Mouse (Mus musculus) hindbrain, embryonic 12.5 days (tissue): Measurements from ENCODE around the gene Cyp2ab1. TPM values are rescaled to one million over a fixed set of nuclear protein-coding genes. Genes with fewer than 3 reads are reported as not detected.

Source experiments
- ATAC-seq: fragments of 200-750 bp; cut with Nextera tagmentation; 2 replicates; pipeline ENCODE4 v1.8.0; 2017; ENCODE audit warnings: moderate TSS enrichment; ENCODE audit not compliant: low FRiP score
- H3K27ac ChIP-seq: fragments of 300-500 bp; sonication (generic); 2 replicates; pipeline ENCODE4 v1.5.1; 2016; ENCODE audit warnings: mild to moderate bottlenecking
- H3K27me3 ChIP-seq: fragments of 300-500 bp; sonication (generic); 2 replicates; pipeline ENCODE4 v1.6.1; 2016; ENCODE audit warnings: mild to moderate bottlenecking
- H3K36me3 ChIP-seq: fragments of 300-500 bp; sonication (generic); 2 replicates; pipeline ENCODE4 v1.6.1; 2016; ENCODE audit warnings: mild to moderate bottlenecking
- H3K4me1 ChIP-seq: fragments of 300-500 bp; sonication (generic); 2 replicates; pipeline ENCODE4 v1.6.1; 2016
- H3K4me2 ChIP-seq: fragments of 300-500 bp; sonication (generic); replicated peaks from 2 replicates; pipeline ENCODE4 v1.6.1; 2016; ENCODE audit warnings: mild to moderate bottlenecking
- H3K4me3 ChIP-seq: fragments of 300-500 bp; sonication (generic); 2 replicates; pipeline ENCODE4 v1.5.1; 2016; ENCODE audit warnings: mild to moderate bottlenecking
- H3K9ac ChIP-seq: fragments of 300-500 bp; sonication (generic); 2 replicates; pipeline ENCODE4 v1.6.1; 2016; ENCODE audit warnings: mild to moderate bottlenecking, moderate library complexity
- H3K9me3 ChIP-seq: fragments of 300-500 bp; sonication (generic); replicated peaks from 2 replicates; pipeline ENCODE4 v1.6.1; 2016; ENCODE audit warnings: mild to moderate bottlenecking
- WGBS: fragments of 180-500 bp; shearing (Covaris S2); methylation state at CpG from one replicate; pipeline ENCODE4 v1.1.7; 2016; 5-methylcytosine and 5-hydroxymethylcytosine counted together
- polyA plus RNA-seq: library from polyadenylated mRNA; unstranded; fragments of >200 nt; fragmentation: Nextera tagmentation; extraction: Ambion mirVana; gene quantifications from 2 replicates; pipeline ENCODE4 v1.2.1, GENCODE M21; 2016

The Cyp2ab1 gene
- polyA plus RNA-seq, 1 experiment from 2014 or later = not detected

GRCm38 (mm10) chr16:20323907-20324306, 1.3 kb downstream of the Cyp2ab1 start:
- H3K4me2 ChIP-seq = no peak overlapping the region
- no peak overlapping the region for H3K9ac ChIP-seq
- no peak for ATAC-seq
- H3K9me3 ChIP-seq = no peaks in the 10 kb centered on the region
- no peaks in the 10 kb centered on the region for H3K4me1 ChIP-seq
- no peaks in the 10 kb centered on the region; the same call in 1 of the 2 replicates for H3K36me3 ChIP-seq
- 85% methylated on average over 5 of the region's 5 CpGs for WGBS
- no peaks in the 10 kb centered on the region for H3K27me3 ChIP-seq
- H3K27ac ChIP-seq = no peak overlapping the region
- no peak overlapping the region for H3K4me3 ChIP-seq

DNA sequence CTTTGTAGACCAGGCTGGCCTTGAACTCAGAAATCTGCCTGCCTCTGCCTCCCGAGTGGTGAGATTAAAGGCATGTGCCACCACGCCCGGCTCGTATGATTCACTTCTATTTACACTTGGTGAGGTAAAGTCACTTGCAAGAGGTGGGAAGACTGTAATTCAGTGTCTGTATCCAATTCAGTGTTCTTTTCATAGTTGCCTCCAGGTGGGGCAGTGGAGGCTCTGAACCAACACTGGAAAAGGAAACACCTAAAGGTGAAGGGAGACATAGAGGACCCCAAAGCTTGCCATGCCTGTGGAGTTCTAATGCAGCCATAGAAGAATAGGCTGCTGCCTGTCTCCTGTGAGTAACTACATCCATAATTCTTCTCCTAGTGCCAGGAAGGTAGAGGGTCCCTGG, 2.9 kb downstream of the Cyp2ab1 start:
- no peak overlapping the region for H3K9ac ChIP-seq
- H3K27me3 ChIP-seq = no peaks in the 10 kb centered on the region
- ATAC-seq = no peak
- no peaks in the 10 kb centered on the region for H3K4me1 ChIP-seq
- no peak overlapping the region for H3K4me2 ChIP-seq
- 93% methylated on average over 4 of the region's 4 CpGs for WGBS
- H3K27ac ChIP-seq = no peak overlapping the region
- H3K9me3 ChIP-seq = no peaks in the 10 kb centered on the region
- no peaks in the 10 kb centered on the region for H3K36me3 ChIP-seq
- no peak overlapping the region for H3K4me3 ChIP-seq

- Histone ChIP-seq H3K27ac (no peak overlapping the region), H3K4me1 (no peaks in the 10 kb centered on the region), H3K9ac (no peak overlapping the region), H3K4me3 (no peak overlapping the region), H3K4me2 (no peak overlapping the region), H3K9me3 (no peaks in the 10 kb centered on the region), H3K27me3 (no peaks in the 10 kb centered on the region), H3K36me3 (no peaks in the 10 kb centered on the region)
- WGBS = 82% methylated on average over 6 of the region's 6 CpGs
- no peak for ATAC-seq
These were observed 8.4 kb downstream of the Cyp2ab1 start for GRCm38 (mm10) chr16:20316770-20317169.

GRCm38 (mm10) chr16:20315266-20315665, 9.9 kb downstream of the Cyp2ab1 start:
- ATAC-seq = no peak
- no peak overlapping the region for H3K9ac ChIP-seq
- H3K27ac ChIP-seq = no peak overlapping the region
- no peaks in the 10 kb centered on the region for H3K4me1 ChIP-seq
- no peak overlapping the region for H3K4me2 ChIP-seq
- WGBS = 91% methylated on average over 4 of the region's 4 CpGs
- no peak overlapping the region for H3K4me3 ChIP-seq
- H3K36me3 ChIP-seq = no peaks in the 10 kb centered on the region
- H3K27me3 ChIP-seq = no peaks in the 10 kb centered on the region
- H3K9me3 ChIP-seq = no peaks in the 10 kb centered on the region

- Histone ChIP-seq H3K27me3 (no peaks in the 10 kb centered on the region), H3K27ac (no peak overlapping the region), H3K4me2 (no peak overlapping the region), H3K4me1 (no peaks in the 10 kb centered on the region), H3K4me3 (no peak overlapping the region), H3K9me3 (no peaks in the 10 kb centered on the region), H3K36me3 (no peaks in the 10 kb centered on the region), H3K9ac (no peak overlapping the region)
- 72% methylated on average over 14 of the region's 14 CpGs for WGBS
- no peak; the same call in 1 of the 2 replicates for ATAC-seq
These were observed 12.9 kb downstream of the Cyp2ab1 start for GRCm38 (mm10) chr16:20312272-20312671.

- peak within 1 kb of the TSS; percentile 82 for H3K9ac ChIP-seq
- peak within 1 kb of the TSS; percentile 72 for H3K4me2 ChIP-seq
- ATAC-seq = peak; percentile 90
- H3K9me3 ChIP-seq = no peaks in the 10 kb centered on the region
- H3K36me3 ChIP-seq = peaks cover 11% of the 10 kb centered on the region
- no peaks in the 10 kb centered on the region for H3K27me3 ChIP-seq
- H3K27ac ChIP-seq = peak within 1 kb of the TSS; percentile 80
- peak within 1 kb of the TSS; percentile 91 for H3K4me3 ChIP-seq
- peaks cover 15% of the 10 kb centered on the region for H3K4me1 ChIP-seq
- WGBS = under 1% methylated on average over 52 of the region's 52 CpGs
These were observed 23.2 kb downstream of the Cyp2ab1 start, which contains the start of gene Parl for GRCm38 (mm10) chr16:20301770-20302649. Gene Parl (minus strand): TSS chr16:20302387.

GRCm38 (mm10) chr16:20300076-20300475, 25.1 kb downstream of the Cyp2ab1 start:
- H3K4me3 ChIP-seq = no peak overlapping the region
- 90% methylated on average over 2 of the region's 2 CpGs for WGBS

DNA sequence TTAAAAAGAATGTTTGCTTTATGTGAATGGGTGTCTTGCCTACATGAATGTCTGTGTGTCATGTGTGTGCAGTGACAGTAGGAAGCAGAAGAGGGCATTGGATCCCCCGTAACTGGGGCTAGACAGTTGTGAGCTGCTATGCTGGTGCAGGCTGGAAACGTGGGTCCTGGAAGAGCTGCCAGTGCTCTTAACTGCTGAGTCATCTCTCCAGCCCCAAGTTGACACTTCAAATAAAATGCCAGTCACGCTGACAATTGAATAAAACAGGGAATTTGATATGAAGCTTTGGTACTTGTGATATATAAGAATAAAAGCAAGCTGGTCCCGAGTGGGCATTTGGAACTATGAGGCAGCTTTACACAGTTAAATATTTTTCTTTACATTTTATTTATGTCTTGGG, 45.0 kb downstream of the Cyp2ab1 start:
- peaks cover 61% of the 10 kb centered on the region for H3K36me3 ChIP-seq
- ATAC-seq = no peak
- WGBS = 87% methylated on average over 4 of the region's 4 CpGs

More at GRCm38 (mm10) chr16:20300076-20300475, 25.1 kb downstream of the Cyp2ab1 start:
- H3K9ac ChIP-seq = peak overlapping the region; percentile 13; the same call in 1 of the 2 replicates
- H3K4me1 ChIP-seq = peaks cover 15% of the 10 kb centered on the region
- no peaks in the 10 kb centered on the region for H3K9me3 ChIP-seq
- no peaks in the 10 kb centered on the region for H3K27me3 ChIP-seq
- H3K4me2 ChIP-seq = 0 out of 2 replicates have a peak overlapping the region, but pooled peaks have one; percentile 13
- peaks cover 28% of the 10 kb centered on the region for H3K36me3 ChIP-seq
- H3K27ac ChIP-seq = no peak overlapping the region
- no peak for ATAC-seq

DNA sequence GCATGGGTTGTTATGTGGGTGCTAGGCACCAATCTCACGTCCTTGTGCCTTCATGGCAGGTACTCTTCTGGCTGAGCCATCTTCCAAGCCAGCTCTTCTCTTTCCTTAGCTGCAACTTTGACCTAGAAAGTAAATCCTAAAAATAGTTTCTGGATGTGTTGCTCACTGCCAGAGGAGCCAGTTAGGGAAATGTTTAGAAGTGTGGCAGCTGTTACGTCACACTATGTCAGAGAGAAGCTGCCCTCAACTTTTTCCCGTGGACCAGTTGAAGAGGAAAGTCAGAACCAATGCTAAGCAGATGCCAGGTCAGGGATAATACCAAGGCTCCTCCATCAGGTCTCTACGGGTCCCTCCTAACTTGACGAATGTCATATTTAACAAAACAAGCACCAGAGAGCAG, 45.8 kb downstream of the Cyp2ab1 start:
- Histone ChIP-seq H3K4me3 (no peak overlapping the region), H3K27me3 (no peaks in the 10 kb centered on the region), H3K36me3 (peaks cover 53% of the 10 kb centered on the region), H3K4me2 (no peak overlapping the region), H3K9ac (no peak overlapping the region), H3K9me3 (no peaks in the 10 kb centered on the region), H3K27ac (no peak overlapping the region), H3K4me1 (no peaks in the 10 kb centered on the region)
- no peak for ATAC-seq
- 92% methylated on average over 5 of the region's 5 CpGs for WGBS

More for the DNA sequence above, 45.0 kb downstream of the Cyp2ab1 start:
- H3K4me3 ChIP-seq = no peak overlapping the region
- no peak overlapping the region for H3K4me2 ChIP-seq
- no peaks in the 10 kb centered on the region for H3K27me3 ChIP-seq
- H3K9me3 ChIP-seq = no peaks in the 10 kb centered on the region
- H3K9ac ChIP-seq = no peak overlapping the region
- no peak overlapping the region for H3K27ac ChIP-seq
- H3K4me1 ChIP-seq = no peaks in the 10 kb centered on the region

- Histone ChIP-seq H3K4me1 (no peaks in the 10 kb centered on the region), H3K4me3 (no peak overlapping the region), H3K36me3 (peaks cover 1% of the 10 kb centered on the region), H3K4me2 (no peak overlapping the region), H3K27me3 (no peaks in the 10 kb centered on the region), H3K9me3 (no peaks in the 10 kb centered on the region), H3K9ac (no peak overlapping the region), H3K27ac (no peak overlapping the region)
- WGBS = 54% methylated on average over 3 of the region's 3 CpGs
- no peak for ATAC-seq
These were observed 52.2 kb downstream of the Cyp2ab1 start for GRCm38 (mm10) chr16:20272994-20273393.

- H3K9ac ChIP-seq = no peak overlapping the region
- no peaks in the 10 kb centered on the region for H3K36me3 ChIP-seq
- no peaks in the 10 kb centered on the region for H3K9me3 ChIP-seq
- H3K4me2 ChIP-seq = no peak overlapping the region
- no peak for ATAC-seq
- 87% methylated on average over 4 of the region's 4 CpGs for WGBS
- H3K27ac ChIP-seq = no peak overlapping the region
- H3K4me1 ChIP-seq = no peaks in the 10 kb centered on the region
- no peaks in the 10 kb centered on the region for H3K27me3 ChIP-seq
- H3K4me3 ChIP-seq = no peak overlapping the region
These were observed 53.9 kb downstream of the Cyp2ab1 start for GRCm38 (mm10) chr16:20271339-20271738.

GRCm38 (mm10) chr16:20265089-20265488, 60.1 kb downstream of the Cyp2ab1 start:
- WGBS = 81% methylated on average over 7 of the region's 7 CpGs
- no peak overlapping the region for H3K9ac ChIP-seq

More at GRCm38 (mm10) chr16:20265089-20265488, 60.1 kb downstream of the Cyp2ab1 start:
- no peaks in the 10 kb centered on the region for H3K36me3 ChIP-seq
- no peaks in the 10 kb centered on the region for H3K27me3 ChIP-seq
- no peak overlapping the region for H3K27ac ChIP-seq
- H3K4me3 ChIP-seq = no peak overlapping the region
- no peak for ATAC-seq
- no peak overlapping the region for H3K4me2 ChIP-seq
- H3K4me1 ChIP-seq = no peaks in the 10 kb centered on the region
- no peaks in the 10 kb centered on the region for H3K9me3 ChIP-seq
